Mouse (Mus musculus) hindbrain, postnatal 0 days (tissue): ENCODE measurements around the gene Traf4. TPM values are rescaled to one million over a fixed set of nuclear protein-coding genes. Genes with fewer than 3 reads are reported as not detected.

ENCODE experiments used
- ATAC-seq: fragments of 200-750 bp; cut with Nextera tagmentation; 2 replicates; pipeline ENCODE4 v1.8.0; 2017; ENCODE audit warnings: mild to moderate bottlenecking, moderate TSS enrichment, moderate library complexity
- DNase-seq: peaks from one replicate; pipeline ENCODE4 v3.0.0-alpha.2; 2015; ENCODE audit warnings: low spot score
- H3K27ac ChIP-seq: fragments of 300-500 bp; sonication (generic); 2 replicates; pipeline ENCODE4 v1.5.1; 2014; ENCODE audit warnings: mild to moderate bottlenecking
- H3K27me3 ChIP-seq: fragments of 300-500 bp; sonication (generic); 2 replicates; pipeline ENCODE4 v1.6.1; 2014; ENCODE audit warnings: low read length, mixed read lengths; ENCODE audit not compliant: insufficient read depth
- H3K36me3 ChIP-seq: fragments of 300-500 bp; sonication (generic); 2 replicates; pipeline ENCODE4 v1.6.1; 2014; ENCODE audit warnings: low read length, mixed read lengths; ENCODE audit not compliant: insufficient read depth
- H3K4me1 ChIP-seq: fragments of 300-500 bp; sonication (generic); 2 replicates; pipeline ENCODE4 v1.6.1; 2014; ENCODE audit warnings: antibody characterized with exemption, low read length, mixed read lengths; ENCODE audit not compliant: insufficient read depth
- H3K4me2 ChIP-seq: fragments of 300-500 bp; sonication (generic); 2 replicates; pipeline ENCODE4 v1.6.1; 2014; ENCODE audit warnings: low read depth, mild to moderate bottlenecking, low read length, moderate library complexity, mixed read lengths
- H3K4me3 ChIP-seq: fragments of 300-500 bp; sonication (generic); 2 replicates; pipeline ENCODE4 v1.5.1; 2014; ENCODE audit warnings: low read length
- H3K9ac ChIP-seq: fragments of 300-500 bp; sonication (generic); replicated peaks from 2 replicates; pipeline ENCODE4 v1.6.1; 2014; ENCODE audit warnings: mild to moderate bottlenecking, low read length, moderate library complexity, mixed read lengths
- H3K9me3 ChIP-seq: fragments of 300-500 bp; sonication (generic); 2 replicates; pipeline ENCODE4 v1.6.1; 2016; ENCODE audit warnings: low read length, mixed read lengths
- CTCF ChIP-seq: IDR thresholded peaks from 2 replicates; pipeline ENCODE4 v1.5.1; 2016; ENCODE audit warnings: antibody characterized with exemption, control low read depth, low read depth
- WGBS: fragments of 180-500 bp; shearing (Covaris S2); extraction: QIAGEN DNeasy Blood & Tissue Kit; methylation state at CpG from one replicate; pipeline ENCODE4 v1.1.7; 2014; 5-methylcytosine and 5-hydroxymethylcytosine counted together
- polyA plus RNA-seq: library from polyadenylated mRNA; unstranded; fragments of >200 nt; fragmentation: Nextera tagmentation; extraction: Ambion mirVana; gene quantifications from 2 replicates; pipeline ENCODE4 v1.2.1, GENCODE M21; 2015
- total RNA-seq: library from RNA; depleted of rRNA; stranded (reverse); fragments of >200 nt; gene quantifications from 2 replicates; pipeline ENCODE4 v1.2.3, GENCODE M21; 2014; rRNA removed

The Traf4 gene
- total RNA-seq, result 124 and 130 TPM in 2 replicates
- polyA plus RNA-seq, result 79.5 and 88.7 TPM in 2 replicates

- ATAC-seq, result peak; percentile 87
- H3K4me3 ChIP-seq, result peak within 1 kb of the TSS; percentile 98
- H3K9ac ChIP-seq, result peak within 1 kb of the TSS; percentile 100
- no peak for TF ChIP-seq CTCF
- peak within 1 kb of the TSS; percentile 98 for H3K27ac ChIP-seq
- H3K27me3 ChIP-seq, result no peaks in the 10 kb centered on the region
- H3K4me2 ChIP-seq, result peak within 1 kb of the TSS; percentile 82
- peaks cover 11% of the 10 kb centered on the region for H3K36me3 ChIP-seq
- no peaks in the 10 kb centered on the region for H3K9me3 ChIP-seq
- WGBS, result under 1% methylated on average over 75 of the region's 78 CpGs
- peaks cover 19% of the 10 kb centered on the region for H3K4me1 ChIP-seq
- peak; percentile 94 for DNase-seq
Observed at GRCm38 (mm10) chr11:78164924-78165760, at the start of gene Traf4. TSS of gene Traf4 (minus strand) at chr11:78165589.

- peaks cover 75% of the 10 kb centered on the region for H3K36me3 ChIP-seq
- no peak overlapping the region for H3K4me2 ChIP-seq
- DNase-seq, result no peak
- ATAC-seq, result no peak
- no peaks in the 10 kb centered on the region for H3K27me3 ChIP-seq
- TF ChIP-seq CTCF, result no peak
- H3K27ac ChIP-seq, result no peak overlapping the region
- no peak overlapping the region for H3K9ac ChIP-seq
- H3K4me3 ChIP-seq, result no peak overlapping the region
- H3K9me3 ChIP-seq, result no peaks in the 10 kb centered on the region
- H3K4me1 ChIP-seq, result no peaks in the 10 kb centered on the region
- WGBS, result 97% methylated on average over 14 of the region's 14 CpGs
Observed at GRCm38 (mm10) chr11:78213086-78213817, 47.9 kb upstream of the Traf4 start.

- H3K4me1 ChIP-seq, result no peaks in the 10 kb centered on the region
- no peak overlapping the region for H3K27ac ChIP-seq
- peaks cover 78% of the 10 kb centered on the region for H3K36me3 ChIP-seq
- 91% methylated on average over 5 of the region's 5 CpGs for WGBS
- no peaks in the 10 kb centered on the region for H3K27me3 ChIP-seq
- H3K9ac ChIP-seq, result no peak overlapping the region
- TF ChIP-seq CTCF, result no peak
- no peak overlapping the region for H3K4me3 ChIP-seq
- DNase-seq, result no peak
- no peak overlapping the region for H3K4me2 ChIP-seq
- no peak for ATAC-seq
- H3K9me3 ChIP-seq, result no peaks in the 10 kb centered on the region
Observed at GRCm38 (mm10) chr11:78211513-78211912, 46.1 kb upstream of the Traf4 start.

- DNase-seq (no peak), ATAC-seq (no peak)
- no peak overlapping the region for H3K9ac ChIP-seq
- H3K27me3 ChIP-seq, result no peaks in the 10 kb centered on the region
- no peak overlapping the region for H3K27ac ChIP-seq
- H3K4me2 ChIP-seq, result no peak overlapping the region
- 75% methylated on average over 7 of the region's 7 CpGs for WGBS
- peaks cover 80% of the 10 kb centered on the region for H3K36me3 ChIP-seq
- no peaks in the 10 kb centered on the region for H3K9me3 ChIP-seq
- no peak for TF ChIP-seq CTCF
- no peaks in the 10 kb centered on the region for H3K4me1 ChIP-seq
- no peak overlapping the region for H3K4me3 ChIP-seq
Observed at GRCm38 (mm10) chr11:78210615-78211014, 45.2 kb upstream of the Traf4 start.

GRCm38 (mm10) chr11:78209886-78210285 lies 44.5 kb upstream of the Traf4 start:
- peaks cover 80% of the 10 kb centered on the region for H3K36me3 ChIP-seq
- no peaks in the 10 kb centered on the region for H3K4me1 ChIP-seq
- DNase-seq, result no peak
- no peak overlapping the region for H3K27ac ChIP-seq
- WGBS, result 97% methylated on average over 6 of the region's 6 CpGs
- TF ChIP-seq CTCF, result no peak
- no peak overlapping the region for H3K9ac ChIP-seq
- H3K4me2 ChIP-seq, result no peak overlapping the region
- no peak for ATAC-seq
- no peak overlapping the region for H3K4me3 ChIP-seq
- no peaks in the 10 kb centered on the region for H3K27me3 ChIP-seq
- H3K9me3 ChIP-seq, result no peaks in the 10 kb centered on the region

GRCm38 (mm10) chr11:78207190-78207589 lies 41.8 kb upstream of the Traf4 start:
- no peak for ATAC-seq
- no peak for TF ChIP-seq CTCF
- no peak for DNase-seq
- H3K9ac ChIP-seq, result no peak overlapping the region
- H3K27ac ChIP-seq, result no peak overlapping the region
- no peak overlapping the region for H3K4me2 ChIP-seq
- H3K27me3 ChIP-seq, result no peaks in the 10 kb centered on the region
- H3K4me1 ChIP-seq, result no peaks in the 10 kb centered on the region
- peaks cover 61% of the 10 kb centered on the region for H3K36me3 ChIP-seq
- H3K9me3 ChIP-seq, result no peaks in the 10 kb centered on the region
- 66% methylated on average over 7 of the region's 7 CpGs for WGBS
- H3K4me3 ChIP-seq, result no peak overlapping the region
